Mouse (Mus musculus) retina, postnatal 7 days (tissue): ENCODE data around the gene Rexo5.

Experiments used
- DNase-seq: peaks from one replicate; pipeline ENCODE4 v3.0.0-alpha.2; 2012; ENCODE audit warnings: low read depth, low spot score

Gene Rexo5

DNA sequence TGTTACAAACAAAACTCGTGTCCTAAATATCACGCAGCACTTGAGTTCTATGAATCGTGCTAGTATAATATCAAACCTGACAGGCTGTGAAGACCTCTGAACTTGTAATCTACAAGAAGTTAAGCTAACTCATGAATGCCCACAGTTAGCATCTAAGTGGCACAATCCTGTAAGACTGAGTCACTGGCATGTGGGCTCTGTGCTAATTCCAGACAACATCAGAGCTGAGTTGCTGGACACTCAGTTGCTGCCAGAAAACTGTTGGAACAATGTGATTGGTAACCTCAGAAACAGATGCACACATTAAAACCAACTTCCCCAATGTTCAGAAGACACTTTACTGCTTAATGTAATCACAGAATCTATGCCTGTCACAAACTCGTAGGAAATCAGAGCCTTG is 94.1 kb downstream of the Rexo5 start:
- DNase-seq: no peak

DNA sequence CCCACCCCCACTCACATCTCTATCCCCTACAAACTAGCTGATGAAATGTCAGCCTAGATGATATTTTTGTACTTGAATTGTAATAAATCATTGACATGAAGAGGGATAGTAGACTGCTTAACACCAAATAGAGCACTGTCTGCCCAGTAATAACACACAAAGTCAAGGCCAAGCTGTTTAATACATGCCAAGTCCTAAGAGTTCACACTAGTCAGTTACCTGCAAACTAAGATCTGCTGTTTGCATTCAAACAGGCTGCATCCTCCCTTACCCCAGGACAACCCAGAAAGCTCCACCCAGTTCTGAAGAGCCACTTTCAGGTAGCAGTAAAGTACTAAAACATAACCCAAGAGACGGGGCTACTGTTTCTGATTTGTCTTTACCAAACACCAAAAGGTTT is 98.4 kb downstream of the Rexo5 start:
- no peak for DNase-seq

DNA sequence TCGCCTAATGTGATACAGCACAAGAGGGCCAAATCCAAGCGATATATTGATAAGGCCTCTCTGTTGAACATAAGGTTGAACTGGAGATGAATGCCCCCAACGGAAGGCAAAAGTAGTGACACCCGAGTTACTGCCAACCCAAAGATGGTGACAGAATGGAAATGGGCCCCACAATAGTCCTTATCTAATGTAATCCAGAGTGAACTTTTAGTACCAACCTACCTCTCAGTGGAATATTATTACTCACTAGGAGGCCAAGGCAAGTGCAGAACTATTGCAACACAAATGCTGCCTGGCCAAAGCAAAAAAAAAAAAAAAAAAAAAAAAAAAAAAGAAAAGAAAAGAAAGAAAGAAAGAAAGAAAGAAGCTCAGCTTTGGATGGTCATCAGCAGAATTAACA is 98.9 kb downstream of the Rexo5 start:
- no peak for DNase-seq

DNA sequence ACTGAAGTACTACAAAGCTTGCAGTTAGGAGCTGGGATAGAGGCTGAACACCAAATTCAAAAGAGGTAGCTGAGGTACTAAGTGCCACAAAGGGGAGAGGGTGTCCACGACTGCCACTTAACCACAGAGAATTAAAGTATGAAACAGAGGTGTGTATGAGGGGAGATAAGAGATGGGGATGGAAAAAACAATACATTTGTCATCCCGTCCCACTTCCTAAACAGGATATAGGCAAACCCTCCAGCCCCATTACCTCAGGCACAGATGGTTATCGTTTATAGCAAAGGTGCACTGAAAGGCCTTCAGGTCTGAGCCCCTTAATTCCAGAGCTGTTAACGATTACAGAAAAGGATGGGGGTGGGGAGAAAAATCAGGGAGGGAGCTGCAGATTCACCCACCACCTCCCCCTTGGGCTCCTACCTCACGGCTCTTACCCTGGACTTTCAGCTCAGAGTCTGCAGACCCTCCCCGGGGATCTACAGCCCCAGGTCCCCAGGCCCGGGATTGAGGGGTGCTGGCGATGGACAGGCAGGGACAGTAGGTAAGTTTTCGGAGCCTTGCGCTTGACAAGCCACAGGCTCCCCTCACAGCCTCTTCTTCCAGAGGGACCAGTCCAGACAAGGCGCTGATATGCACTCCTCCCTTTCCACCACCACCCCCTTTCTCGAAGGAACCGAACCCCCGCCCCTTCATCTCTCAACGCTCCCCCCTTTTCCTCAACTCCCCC is 101.2 kb downstream of the Rexo5 start:
- peak; percentile 21 for DNase-seq

DNA sequence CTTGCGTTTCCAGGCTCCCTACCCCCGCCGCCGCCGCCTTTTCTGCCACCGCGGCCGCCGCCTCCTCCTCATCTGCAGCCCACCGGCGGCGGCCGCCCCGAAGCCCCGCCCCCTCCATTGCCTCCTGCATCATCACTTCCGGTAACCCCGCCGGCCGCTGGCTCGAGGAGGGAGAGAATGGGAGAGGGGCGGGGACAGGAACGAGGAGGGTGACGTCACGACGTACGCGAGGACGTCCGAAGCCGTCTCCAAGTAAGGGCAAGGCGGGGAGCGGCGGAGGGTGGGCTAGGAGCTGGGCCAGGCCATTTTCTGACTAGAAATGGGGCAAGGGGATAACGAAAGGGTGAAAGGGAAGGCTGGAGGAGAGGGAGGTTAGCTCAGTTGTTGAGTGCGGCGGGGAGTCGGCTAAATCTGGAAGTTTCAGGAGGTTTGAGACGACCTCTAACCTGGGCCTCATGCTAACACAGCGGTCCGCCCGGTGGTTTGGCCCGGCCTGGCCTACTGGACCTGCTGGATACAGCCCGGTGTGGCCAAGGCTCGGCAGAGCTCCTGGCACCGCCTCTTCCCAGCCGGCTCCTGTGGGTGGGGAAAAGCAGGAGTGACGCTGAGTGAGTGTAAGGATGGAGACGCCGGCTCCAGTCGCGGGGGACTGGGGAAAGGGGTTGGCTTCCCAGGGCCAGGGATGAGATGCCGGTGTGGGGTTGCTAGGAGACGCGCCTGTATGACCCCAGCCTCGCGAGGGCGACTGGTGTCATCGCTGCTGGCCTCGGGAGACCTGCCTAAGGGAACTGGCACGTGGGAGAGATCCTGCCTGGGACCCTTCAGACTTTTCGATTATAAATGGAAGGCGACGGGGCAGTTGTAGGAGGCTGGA is 102.1 kb downstream of the Rexo5 start, which contains the start of the genes Lyrm1 and Dcun1d3:
Lyrm1 (plus strand) TSS at position 223 of the 874 bp plus-strand sequence.
Dcun1d3 (minus strand) TSS at position 660 of the 874 bp plus-strand sequence.
- peak; percentile 96 for DNase-seq

DNA sequence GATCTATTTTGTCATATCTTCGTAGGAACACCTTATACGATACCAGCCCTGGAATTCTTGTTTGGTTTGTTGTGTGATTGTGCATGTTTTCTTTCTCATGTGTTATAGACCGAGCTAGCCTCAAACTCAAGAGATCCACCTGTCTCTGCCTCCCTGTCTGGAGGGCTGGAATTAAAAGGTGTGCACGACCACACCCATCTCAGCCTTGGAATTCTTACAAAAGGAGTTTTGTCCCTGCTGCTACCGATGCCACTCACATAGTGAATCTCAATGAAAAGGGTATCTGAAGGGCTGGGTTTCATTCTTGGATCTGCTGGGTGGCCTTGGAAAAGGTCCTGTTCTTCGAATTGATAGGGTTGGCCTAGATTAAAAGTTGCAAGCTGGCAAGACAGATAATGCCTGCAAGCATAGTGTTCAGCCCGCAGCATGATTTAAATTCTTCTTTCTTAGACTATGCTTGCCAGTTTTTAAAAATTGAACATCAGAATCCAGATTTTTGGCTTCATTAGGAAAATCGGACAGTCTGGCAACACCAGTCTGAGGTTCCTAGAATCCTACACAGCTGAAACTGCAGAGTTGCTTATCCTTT is 103.8 kb downstream of the Rexo5 start:
- no peak for DNase-seq

DNA sequence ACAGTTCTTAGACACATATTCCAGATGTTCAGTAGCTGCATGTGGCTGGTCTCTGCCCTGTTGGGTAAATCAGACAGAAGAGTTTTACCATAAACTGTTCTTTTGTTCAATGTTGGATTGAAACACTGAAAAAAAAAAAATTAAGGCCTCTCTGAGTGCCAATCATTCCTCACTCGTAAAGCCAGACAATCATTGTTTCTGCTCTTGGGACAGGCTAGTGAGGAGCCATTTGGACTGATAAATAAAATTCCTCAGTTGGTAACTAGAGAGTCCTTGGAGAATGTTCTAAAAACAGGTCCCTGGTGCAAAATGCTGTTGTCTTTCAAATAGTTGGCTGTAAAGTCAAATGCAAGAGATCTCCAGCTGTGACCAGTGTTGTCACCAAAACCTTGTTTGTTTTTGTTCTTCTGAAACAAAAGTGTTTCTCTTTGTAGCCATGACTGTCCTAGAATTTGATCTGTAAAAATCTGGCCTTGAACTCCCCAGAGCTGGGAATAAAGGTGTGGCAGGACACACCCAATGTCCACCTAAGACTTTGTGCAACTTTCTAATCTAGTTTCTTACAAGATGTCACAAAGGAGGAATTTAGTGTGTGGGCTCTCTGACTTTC is 104.5 kb downstream of the Rexo5 start:
- no peak for DNase-seq
